Mouse (Mus musculus) stomach, embryonic 14.5 days (tissue): ENCODE measurements around the gene Trp73. TPM values are rescaled to one million over a fixed set of nuclear protein-coding genes. Genes with fewer than 3 reads are reported as not detected.

Experiments
- ATAC-seq: fragments of 200-750 bp; cut with Nextera tagmentation; 2 replicates; pipeline ENCODE4 v1.8.0; 2017; ENCODE audit warnings: low read depth, moderate TSS enrichment; ENCODE audit not compliant: insufficient number of reproducible peaks, insufficient read depth, low FRiP score
- H3K27ac ChIP-seq: fragments of 300-500 bp; sonication (generic); 2 replicates; pipeline ENCODE4 v1.5.1; 2014; ENCODE audit warnings: mild to moderate bottlenecking, low read length, moderate library complexity, mixed read lengths
- H3K27me3 ChIP-seq: fragments of 300-500 bp; sonication (generic); 2 replicates; pipeline ENCODE4 v1.6.1; 2014; ENCODE audit warnings: low read length, control low read depth, mixed read lengths; ENCODE audit not compliant: control insufficient read depth, insufficient read depth
- H3K36me3 ChIP-seq: fragments of 300-500 bp; sonication (generic); 2 replicates; pipeline ENCODE4 v1.6.1; 2014; ENCODE audit warnings: mild to moderate bottlenecking, control low read depth, low read length, moderate library complexity, mixed read lengths; ENCODE audit not compliant: control insufficient read depth, insufficient read depth
- H3K4me1 ChIP-seq: fragments of 300-500 bp; sonication (generic); 2 replicates; pipeline ENCODE4 v1.6.1; 2014; ENCODE audit warnings: low read length, control low read depth, mixed read lengths; ENCODE audit not compliant: control insufficient read depth, insufficient read depth
- H3K4me2 ChIP-seq: fragments of 300-500 bp; sonication (generic); replicated peaks from 2 replicates; pipeline ENCODE4 v1.6.1; 2014; ENCODE audit warnings: low read depth, low read length, control low read depth
- H3K4me3 ChIP-seq: fragments of 300-500 bp; sonication (generic); 2 replicates; pipeline ENCODE4 v1.5.1; 2014; ENCODE audit warnings: low read depth, low read length, control low read depth
- H3K9ac ChIP-seq: fragments of 300-500 bp; sonication (generic); replicated peaks from 2 replicates; pipeline ENCODE4 v1.6.1; 2014; ENCODE audit warnings: low read depth, mild to moderate bottlenecking, control low read depth, low read length, moderate library complexity, mixed read lengths
- H3K9me3 ChIP-seq: fragments of 300-500 bp; sonication (generic); 2 replicates; pipeline ENCODE4 v1.6.1; 2016; ENCODE audit warnings: low read depth, low read length, control low read depth; ENCODE audit not compliant: control insufficient read depth
- WGBS: fragments of 180-500 bp; shearing (Covaris S2); extraction: QIAGEN DNeasy Blood & Tissue Kit; methylation state at CpG from one replicate; pipeline ENCODE4 v1.1.7; 2014; 5-methylcytosine and 5-hydroxymethylcytosine counted together
- polyA plus RNA-seq: library from polyadenylated mRNA; unstranded; fragments of >200 nt; fragmentation: Nextera tagmentation; extraction: Ambion mirVana; gene quantifications from 2 replicates; pipeline ENCODE4 v1.2.1, GENCODE M21; 2014

The Trp73 gene
- polyA plus RNA-seq, 1 experiment from 2014 or later = 0.42 TPM

DNA sequence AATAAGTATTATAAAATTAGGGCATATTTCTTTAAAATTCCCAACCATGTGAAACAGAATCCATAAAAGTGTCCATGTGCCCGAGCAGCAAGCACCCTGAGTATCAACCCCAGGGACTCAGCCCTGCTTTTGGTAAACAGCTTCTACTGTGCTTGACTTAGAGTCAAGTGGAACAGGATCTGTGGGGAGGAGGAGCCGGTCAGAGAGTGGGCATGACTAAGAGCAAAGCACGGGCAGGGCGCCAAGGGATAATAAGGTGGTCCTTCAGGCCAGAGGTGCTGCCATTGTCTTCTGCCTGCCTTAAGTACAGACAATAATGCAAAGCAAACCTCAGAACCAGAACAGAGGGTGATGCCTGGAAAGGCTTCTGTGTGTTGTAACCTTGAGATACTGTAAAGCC is 132.2 kb downstream of the Trp73 start:
- Histone ChIP-seq H3K4me2 (no peak overlapping the region), H3K4me1 (peaks cover 3% of the 10 kb centered on the region), H3K36me3 (peaks cover 21% of the 10 kb centered on the region), H3K4me3 (no peak overlapping the region), H3K9ac (no peak overlapping the region), H3K27me3 (no peaks in the 10 kb centered on the region), H3K27ac (no peak overlapping the region), H3K9me3 (no peaks in the 10 kb centered on the region)
- no peak for ATAC-seq
- 83% methylated on average over 4 of the region's 4 CpGs for WGBS

DNA sequence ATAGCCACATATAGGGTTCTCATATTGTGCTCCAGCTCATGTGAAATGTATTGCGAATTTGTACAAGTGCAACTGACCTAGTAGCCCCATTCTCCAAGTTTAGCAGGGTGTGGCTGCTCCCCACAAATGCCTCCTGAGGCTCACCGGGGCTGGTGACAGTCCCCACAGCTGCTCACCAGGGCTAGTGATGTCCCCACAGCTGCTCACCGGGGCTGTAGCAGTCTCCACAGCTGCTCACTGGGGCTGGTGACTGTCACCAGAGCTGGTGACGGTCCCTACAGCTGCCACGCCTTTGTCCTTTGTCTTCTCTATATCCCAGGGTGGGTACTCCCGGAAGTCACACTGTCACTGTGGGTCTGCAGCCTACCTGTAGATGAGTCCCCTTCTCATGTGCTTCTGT is 133.7 kb downstream of the Trp73 start:
- peaks cover 25% of the 10 kb centered on the region for H3K36me3 ChIP-seq
- no peak overlapping the region for H3K9ac ChIP-seq
- ATAC-seq = no peak
- 89% methylated on average over 6 of the region's 6 CpGs for WGBS
- H3K4me1 ChIP-seq = no peaks in the 10 kb centered on the region
- H3K4me2 ChIP-seq = no peak overlapping the region
- no peaks in the 10 kb centered on the region for H3K27me3 ChIP-seq
- H3K4me3 ChIP-seq = no peak overlapping the region
- H3K27ac ChIP-seq = no peak overlapping the region
- H3K9me3 ChIP-seq = no peaks in the 10 kb centered on the region

Other genes starting within 250 kb of the Trp73 start
- gene A430005L14Rik, start 183.0 kb downstream of the Trp73 start, polyA plus RNA-seq = 70.4 and 76.6 TPM in 2 replicates
- 11.6 and 13.7 TPM in 2 replicates for gene Dffb, start 165.1 kb downstream of the Trp73 start, polyA plus RNA-seq
- gene Cep104, start 165.0 kb downstream of the Trp73 start, polyA plus RNA-seq = 15.0 and 16.9 TPM in 2 replicates
- 10.4 and 12.0 TPM in 2 replicates for gene Lrrc47, start 128.5 kb downstream of the Trp73 start, polyA plus RNA-seq
- gene Smim1, start 114.0 kb downstream of the Trp73 start, polyA plus RNA-seq = 36.0 and 40.2 TPM in 2 replicates
- gene Ccdc27, start 97.5 kb downstream of the Trp73 start, polyA plus RNA-seq = not detected in 2 replicates
- gene Wrap73, start 2.2 kb upstream of the Trp73 start, polyA plus RNA-seq = 39.6 and 41.4 TPM in 2 replicates
- 126 and 135 TPM in 2 replicates for gene Tprgl, start 20.5 kb upstream of the Trp73 start, polyA plus RNA-seq
- 16.8 and 20.9 TPM in 2 replicates for gene Megf6, start 30.5 kb upstream of the Trp73 start, polyA plus RNA-seq
- 23.7 and 25.7 TPM in 2 replicates for gene Arhgef16, start 161.5 kb upstream of the Trp73 start, polyA plus RNA-seq
- not detected in 2 replicates for gene B230104I21Rik, start 195.9 kb upstream of the Trp73 start, polyA plus RNA-seq